9 mouse cellular contexts compared by ENCODE assay signal in genomic region chr5:127453580-127453979, GRCm38 (mm10).
DNase-seq lines count a peak whose midpoint lies in the region; ATAC-seq and TF ChIP-seq lines count a peak whose summit lies in the region.
"Had no signal": no experiment of that assay in that cellular context is flagged by ENCODE, and none has a peak within 500 bp of the region (broad histone marks: within the 10 kb centered on the region; RNA-seq: fewer than 3 reads in every experiment).

No protein-coding gene starts in this region.

- H3K4me3 ChIP-seq in kidney, embryonic 15.5 days (replicated peaks), result no peak overlapping the region
- H3K4me3 ChIP-seq in embryonic facial prominence, embryonic 11.5 days (ENCODE audit: low read depth, low read length), result no peak overlapping the region
- H3K4me3 ChIP-seq in midbrain, postnatal 0 days (ENCODE audit: low read depth, low read length), result no peak overlapping the region
- H3K4me3 ChIP-seq: heart, embryonic 15.5 days; liver, embryonic 13.5 days had no signal

- no peak overlapping the region for H3K9ac ChIP-seq in kidney, embryonic 15.5 days
- H3K9ac ChIP-seq in embryonic facial prominence, embryonic 11.5 days (replicated peaks; ENCODE audit: low read length), result no peak overlapping the region
- no peak overlapping the region for H3K9ac ChIP-seq in midbrain, postnatal 0 days (replicated peaks; ENCODE audit: low read length, poor library complexity, severe bottlenecking)
- H3K9ac ChIP-seq: heart, embryonic 15.5 days; liver, embryonic 13.5 days had no signal

- ATAC-seq in kidney, embryonic 15.5 days (replicated peaks; ENCODE audit: low FRiP score), result no peak
- no peak for ATAC-seq in embryonic facial prominence, embryonic 11.5 days (replicated peaks; ENCODE audit: insufficient number of reproducible peaks, low FRiP score, low TSS enrichment, low read depth)
- no peak for ATAC-seq in midbrain, postnatal 0 days (ENCODE audit: low FRiP score)

- no peaks in the 10 kb centered on the region for H3K27me3 ChIP-seq in kidney, embryonic 15.5 days
- no peaks in the 10 kb centered on the region for H3K27me3 ChIP-seq in embryonic facial prominence, embryonic 11.5 days (ENCODE audit: control insufficient read depth, insufficient read depth, low read length)
- no peaks in the 10 kb centered on the region for H3K27me3 ChIP-seq in midbrain, postnatal 0 days (ENCODE audit: insufficient read depth, low read length)
- H3K27me3 ChIP-seq: heart, embryonic 15.5 days; liver, embryonic 13.5 days had no signal

- H3K9me3 ChIP-seq in kidney, embryonic 15.5 days (replicated peaks), result no peaks in the 10 kb centered on the region
- no peaks in the 10 kb centered on the region for H3K9me3 ChIP-seq in embryonic facial prominence, embryonic 11.5 days (replicated peaks; ENCODE audit: control insufficient read depth, low read length)
- no peaks in the 10 kb centered on the region for H3K9me3 ChIP-seq in midbrain, postnatal 0 days (ENCODE audit: low read length)
- H3K9me3 ChIP-seq: heart, embryonic 15.5 days had no signal

- DNase-seq in kidney, adult 18-20 months, result peak; percentile 9
- DNase-seq in 3T3-L1 (ENCODE audit: low read depth, low spot score) (peak; percentile 3), 416B (ENCODE audit: low read depth) (peak; percentile 30)
- peak; percentile 53 for DNase-seq in embryonic facial prominence, embryonic 11.5 days (ENCODE audit: low spot score)
- peak; percentile 52 for DNase-seq in midbrain, postnatal 0 days (ENCODE audit: low spot score)
- no peak for DNase-seq in yolk sac, embryonic 10.5 days (ENCODE audit: low spot score)
- DNase-seq: liver, embryonic 13.5 days had no signal

- 35% methylated on average over 4 of the region's 4 CpGs for WGBS in kidney, embryonic 15.5 days
- 27% methylated on average over 4 of the region's 4 CpGs for WGBS in embryonic facial prominence, embryonic 11.5 days
- 32% methylated on average over 4 of the region's 4 CpGs for WGBS in midbrain, postnatal 0 days

- H3K4me2 ChIP-seq in kidney, embryonic 15.5 days, result no peak overlapping the region
- no peak overlapping the region for H3K4me2 ChIP-seq in embryonic facial prominence, embryonic 11.5 days (ENCODE audit: low read depth, low read length)
- H3K4me2 ChIP-seq in midbrain, postnatal 0 days (ENCODE audit: low read depth, low read length, poor library complexity, severe bottlenecking), result no peak overlapping the region
- H3K4me2 ChIP-seq: heart, embryonic 15.5 days; liver, embryonic 13.5 days had no signal

- peak; percentile 73 for TF ChIP-seq CTCF in midbrain, postnatal 0 days (IDR thresholded peaks at IDR 0.05)

- H3K36me3 ChIP-seq in kidney, embryonic 15.5 days, result no peaks in the 10 kb centered on the region
- no peaks in the 10 kb centered on the region for H3K36me3 ChIP-seq in embryonic facial prominence, embryonic 11.5 days (replicated peaks; ENCODE audit: control insufficient read depth, insufficient read depth, low read depth, low read length)
- no peaks in the 10 kb centered on the region for H3K36me3 ChIP-seq in midbrain, postnatal 0 days (ENCODE audit: insufficient read depth, low read length)
- H3K36me3 ChIP-seq: heart, embryonic 15.5 days; liver, embryonic 13.5 days had no signal

- H3K27ac ChIP-seq in kidney, embryonic 15.5 days, result no peak overlapping the region
- no peak overlapping the region for H3K27ac ChIP-seq in embryonic facial prominence, embryonic 11.5 days (replicated peaks; ENCODE audit: low read depth, low read length)
- H3K27ac ChIP-seq in midbrain, postnatal 0 days (ENCODE audit: low read depth, low read length), result no peak overlapping the region
- H3K27ac ChIP-seq: heart, embryonic 15.5 days; liver, embryonic 13.5 days had no signal

- H3K4me1 ChIP-seq in kidney, embryonic 15.5 days, result no peaks in the 10 kb centered on the region
- no peaks in the 10 kb centered on the region for H3K4me1 ChIP-seq in embryonic facial prominence, embryonic 11.5 days (ENCODE audit: control insufficient read depth, insufficient read depth, low read length)
- H3K4me1 ChIP-seq in midbrain, postnatal 0 days (ENCODE audit: insufficient read depth, low read length), result no peaks in the 10 kb centered on the region
- H3K4me1 ChIP-seq: heart, embryonic 15.5 days; liver, embryonic 13.5 days had no signal
